Mouse (Mus musculus): ENCODE data around the gene Klhdc8b.

Klhdc8b gene

DNA sequence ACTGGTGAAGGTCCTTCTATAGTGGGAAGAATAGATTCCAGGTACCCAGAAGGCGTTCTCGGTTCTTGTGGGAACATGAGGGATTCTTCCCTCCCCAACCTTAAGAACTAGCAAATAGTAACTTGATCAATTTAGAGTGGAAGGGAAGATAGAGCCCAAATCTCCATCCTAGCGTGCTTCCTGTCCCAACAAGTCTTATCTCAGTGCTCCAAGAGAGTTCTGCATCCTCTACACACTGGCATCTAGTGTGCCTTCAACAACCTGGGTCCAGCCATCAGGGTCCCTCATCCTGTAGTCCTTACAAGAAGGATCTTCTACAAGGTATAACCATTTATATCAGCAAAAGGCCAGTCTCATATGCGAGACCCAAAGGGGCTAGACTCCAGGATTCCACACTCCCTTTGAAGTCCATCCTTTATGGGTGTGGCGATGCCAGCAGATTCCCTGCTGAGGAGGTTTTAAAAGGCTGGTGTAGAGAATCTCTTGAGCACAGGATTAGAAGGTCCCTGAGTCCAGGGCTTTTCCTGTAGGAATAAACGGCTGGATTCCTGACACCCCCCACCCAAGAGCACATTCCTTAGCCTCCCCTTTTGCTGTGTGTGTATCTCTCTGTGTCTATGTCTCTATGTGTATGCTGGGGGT, 9.7 kb downstream of the Klhdc8b start:
- no peak for DNase-seq (ENCODE audit: low spot score in 2 of 2)

- no peak for DNase-seq (ENCODE audit: low spot score in 2 of 2)
These were observed 10.2 kb downstream of the Klhdc8b start for GRCm38 (mm10) chr9:108451170-108451493.

DNA sequence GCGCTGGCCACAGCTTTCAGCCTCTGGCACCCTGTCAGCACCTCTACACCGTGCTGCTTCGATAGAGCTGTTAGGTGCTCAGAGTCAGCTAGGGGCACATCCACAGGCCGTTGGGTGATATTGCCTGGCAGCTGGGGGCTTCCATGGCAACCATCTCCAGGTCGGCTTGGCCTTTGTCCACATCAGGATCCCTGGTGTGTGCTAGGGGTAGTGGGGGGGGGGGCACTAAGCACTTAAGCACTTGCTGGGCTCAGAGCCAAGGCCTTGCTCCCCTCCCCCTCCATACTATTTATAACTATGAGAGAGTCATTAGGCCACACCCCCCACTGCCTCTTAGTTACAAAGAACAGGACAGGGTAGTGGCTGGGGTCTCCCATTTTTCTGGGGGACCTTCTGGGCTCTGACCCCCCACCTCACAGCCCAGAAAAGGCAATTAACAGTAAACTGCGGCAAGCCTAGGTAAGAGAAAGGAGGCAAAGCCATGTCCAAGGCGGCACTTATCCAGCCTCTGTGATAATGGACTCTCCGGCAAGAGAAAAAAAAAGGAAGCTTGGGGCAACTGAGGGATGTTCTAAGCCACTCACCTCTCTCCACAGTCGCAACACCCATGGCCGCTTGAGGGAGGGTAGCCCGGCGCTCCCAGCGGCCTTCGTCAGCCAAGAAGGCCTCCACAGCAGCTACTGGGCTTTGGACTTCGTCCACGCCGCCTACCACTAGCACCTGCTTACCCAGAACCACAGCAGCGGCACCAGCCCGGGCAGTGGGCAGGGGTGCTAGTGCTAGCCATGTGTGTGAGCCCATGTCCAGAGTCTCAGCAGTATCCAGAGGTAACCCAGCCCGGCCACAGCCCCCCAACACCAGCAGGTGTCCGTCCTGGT, 10.8 kb downstream of the Klhdc8b start:
- DNase-seq (ENCODE audit: low spot score in 2 of 2), result no peak

DNA sequence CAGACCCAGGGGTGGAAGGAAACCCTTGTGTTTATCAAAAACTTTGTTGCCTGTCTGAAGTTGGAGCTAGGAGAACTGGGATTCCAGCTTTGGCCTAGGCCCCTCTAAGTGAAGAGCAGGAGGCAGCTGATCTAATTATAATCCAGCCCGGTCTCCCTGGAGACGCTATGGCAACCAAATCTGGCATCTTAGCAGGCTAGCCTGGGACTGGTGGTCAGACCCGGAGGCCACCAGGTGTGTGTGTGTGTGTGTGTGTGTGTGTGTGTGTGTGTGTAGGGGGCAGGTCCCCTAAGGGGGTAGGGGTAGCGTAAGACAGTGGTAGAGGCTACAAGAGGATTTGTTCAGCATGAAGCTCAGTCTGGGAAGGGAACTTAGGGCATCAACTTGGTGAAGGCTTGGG, 11.5 kb downstream of the Klhdc8b start:
- DNase-seq (ENCODE audit: low spot score in 2 of 2), result peak in 1 of 2 experiments; percentile 58

GRCm38 (mm10) chr9:108445125-108445524, 16.3 kb downstream of the Klhdc8b start:
- DNase-seq (ENCODE audit: low spot score in 2 of 2), result no peak

- no peak for DNase-seq (ENCODE audit: low spot score in 2 of 2)
These were observed 20.0 kb downstream of the Klhdc8b start for GRCm38 (mm10) chr9:108441236-108441919.

DNA sequence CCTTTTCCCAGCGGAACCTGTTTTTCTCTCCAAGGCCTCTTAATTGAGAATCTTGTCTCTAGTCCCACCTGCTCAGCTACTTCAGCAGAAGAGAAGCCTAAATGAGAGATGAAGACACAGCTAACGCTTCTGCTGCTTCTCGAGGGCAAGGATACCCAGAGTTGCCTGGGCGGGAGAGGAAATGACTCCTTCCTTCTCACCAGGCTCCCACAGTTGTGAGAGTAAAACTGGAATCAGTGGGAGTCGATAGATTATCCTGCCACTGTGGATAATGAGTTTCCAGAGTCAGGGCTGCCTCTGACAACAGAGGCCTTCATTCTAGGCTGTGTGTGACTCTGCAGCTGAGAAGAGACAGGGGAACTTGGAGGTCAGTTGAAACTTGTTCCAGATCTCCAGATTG, 20.9 kb downstream of the Klhdc8b start:
- no peak for DNase-seq (ENCODE audit: low spot score in 2 of 2)

- no peak for DNase-seq (ENCODE audit: low spot score in 2 of 2)
These were observed 22.2 kb downstream of the Klhdc8b start for GRCm38 (mm10) chr9:108439176-108439575.

GRCm38 (mm10) chr9:108436182-108436581, 25.2 kb downstream of the Klhdc8b start, which contains the start of gene BC048562:
BC048562 (plus strand) TSS chr9:108436482.
- no peak for DNase-seq (ENCODE audit: low spot score in 2 of 2)

GRCm38 (mm10) chr9:108431431-108432067, 29.8 kb downstream of the Klhdc8b start:
- no peak for DNase-seq (ENCODE audit: low spot score in 2 of 2)

DNA sequence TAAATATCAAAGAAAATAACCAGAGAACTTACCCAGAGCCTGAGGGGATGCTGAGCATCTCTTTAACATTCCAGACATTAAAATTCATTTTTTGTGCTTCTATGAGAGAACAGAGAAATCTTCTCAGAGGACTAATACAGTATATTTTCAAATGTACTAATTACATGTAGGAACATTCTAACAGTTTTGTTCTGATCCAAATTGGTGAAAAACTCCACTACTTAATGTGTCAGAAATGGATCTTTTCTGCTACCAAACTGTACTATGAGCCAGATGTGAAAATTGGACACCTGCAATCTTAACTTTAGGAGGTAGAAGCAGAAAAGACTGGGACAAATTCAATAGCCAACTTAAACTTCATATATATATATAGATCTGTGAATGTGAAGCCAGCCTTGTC, 33.0 kb downstream of the Klhdc8b start, which contains the start of gene Ccdc36:
Ccdc36 (minus strand) TSS at position 101 of the 400 bp plus-strand sequence.
- no peak for DNase-seq (ENCODE audit: low spot score in 2 of 2)

DNA sequence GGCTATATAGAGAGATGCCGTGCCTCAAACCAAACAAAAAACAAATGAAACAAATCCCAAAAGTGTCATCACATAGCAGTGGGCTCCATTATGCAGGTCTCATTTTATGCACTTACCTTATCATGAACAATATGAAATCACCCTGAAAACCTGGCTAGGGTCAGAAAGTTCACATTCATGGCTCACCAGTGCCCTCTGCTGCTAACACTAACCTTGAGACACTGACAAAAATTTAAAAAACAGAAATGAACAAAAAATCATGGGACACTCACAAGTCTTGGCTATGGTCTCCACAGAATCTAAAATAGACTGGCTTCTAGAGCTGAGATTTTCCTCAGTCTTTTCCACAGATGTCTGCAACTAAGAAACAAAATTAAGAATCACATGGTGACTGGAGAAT, 49.2 kb downstream of the Klhdc8b start:
- no peak for DNase-seq (ENCODE audit: low spot score in 2 of 2)

DNA sequence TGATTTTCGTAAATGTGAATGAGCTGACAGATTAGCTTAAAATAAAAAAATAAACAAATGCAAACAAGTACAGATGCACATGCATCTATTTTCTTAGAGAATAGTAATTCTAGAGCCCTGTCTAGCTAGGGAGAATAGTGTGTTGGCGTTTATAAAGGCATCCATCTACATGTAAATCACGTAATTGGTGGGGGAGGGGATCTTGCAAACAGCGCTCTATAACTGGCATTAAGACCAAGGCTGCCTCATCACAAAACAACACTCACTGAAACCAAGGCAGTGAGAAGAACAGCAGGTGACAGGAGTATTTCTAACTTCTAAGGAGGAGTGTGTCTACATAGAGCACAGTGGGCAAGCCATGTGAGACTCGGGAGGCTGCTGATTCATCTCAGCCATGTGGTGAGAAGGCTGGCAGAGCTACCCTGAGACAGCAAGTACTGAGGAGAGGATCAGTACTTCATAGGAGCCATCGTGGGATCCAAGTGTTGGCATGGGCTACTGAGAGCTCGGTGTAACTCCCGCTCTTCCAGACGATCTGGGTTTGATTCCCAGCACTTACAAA, 49.9 kb downstream of the Klhdc8b start:
- peak in 1 of 2 experiments; percentile 43 for DNase-seq (ENCODE audit: low spot score in 2 of 2)

DNA sequence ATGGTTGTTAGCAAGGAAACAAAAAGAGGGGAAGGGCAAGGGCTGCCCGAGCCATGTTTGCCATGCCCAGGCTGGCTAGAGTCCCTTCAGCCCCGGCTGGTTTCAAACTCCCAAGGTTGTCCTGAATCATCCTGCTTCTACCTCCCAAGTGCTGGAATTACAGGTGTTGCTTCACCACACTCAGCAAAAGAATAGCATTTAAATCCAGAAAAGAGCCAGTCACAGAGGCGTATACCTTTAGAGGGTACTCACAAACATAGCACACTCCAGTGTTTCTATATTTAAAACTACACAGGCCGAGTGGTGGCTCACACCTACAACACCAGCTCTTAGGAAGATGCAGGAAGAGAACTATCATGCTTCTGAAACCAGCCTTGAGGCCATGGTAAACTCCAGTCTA, 51.8 kb downstream of the Klhdc8b start:
- DNase-seq (ENCODE audit: low spot score in 2 of 2), result no peak

DNA sequence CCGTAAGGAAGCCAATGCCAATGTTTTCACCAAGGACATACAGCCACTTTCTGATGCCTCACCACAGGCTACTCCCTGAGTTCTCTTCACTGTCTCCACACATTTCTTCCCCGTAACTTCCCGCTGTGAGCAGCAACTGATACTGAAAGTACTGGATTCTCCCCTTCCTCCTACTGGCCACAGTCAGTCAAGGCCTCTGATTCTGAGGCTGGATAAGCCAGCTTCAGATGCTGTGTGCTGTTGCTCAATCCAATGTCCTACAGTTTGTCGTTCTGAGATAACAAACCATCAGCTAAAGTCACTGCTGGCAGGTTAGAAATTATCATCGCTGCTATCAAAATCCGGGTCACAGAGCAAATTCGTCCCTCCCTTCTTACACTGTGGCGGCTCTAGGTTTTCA, 56.9 kb downstream of the Klhdc8b start:
- DNase-seq (ENCODE audit: low spot score in 2 of 2), result no peak

- DNase-seq (ENCODE audit: low spot score in 2 of 2), result peak in 1 of 2 experiments; percentile 32
These were observed 58.3 kb downstream of the Klhdc8b start for GRCm38 (mm10) chr9:108403081-108403480.

DNA sequence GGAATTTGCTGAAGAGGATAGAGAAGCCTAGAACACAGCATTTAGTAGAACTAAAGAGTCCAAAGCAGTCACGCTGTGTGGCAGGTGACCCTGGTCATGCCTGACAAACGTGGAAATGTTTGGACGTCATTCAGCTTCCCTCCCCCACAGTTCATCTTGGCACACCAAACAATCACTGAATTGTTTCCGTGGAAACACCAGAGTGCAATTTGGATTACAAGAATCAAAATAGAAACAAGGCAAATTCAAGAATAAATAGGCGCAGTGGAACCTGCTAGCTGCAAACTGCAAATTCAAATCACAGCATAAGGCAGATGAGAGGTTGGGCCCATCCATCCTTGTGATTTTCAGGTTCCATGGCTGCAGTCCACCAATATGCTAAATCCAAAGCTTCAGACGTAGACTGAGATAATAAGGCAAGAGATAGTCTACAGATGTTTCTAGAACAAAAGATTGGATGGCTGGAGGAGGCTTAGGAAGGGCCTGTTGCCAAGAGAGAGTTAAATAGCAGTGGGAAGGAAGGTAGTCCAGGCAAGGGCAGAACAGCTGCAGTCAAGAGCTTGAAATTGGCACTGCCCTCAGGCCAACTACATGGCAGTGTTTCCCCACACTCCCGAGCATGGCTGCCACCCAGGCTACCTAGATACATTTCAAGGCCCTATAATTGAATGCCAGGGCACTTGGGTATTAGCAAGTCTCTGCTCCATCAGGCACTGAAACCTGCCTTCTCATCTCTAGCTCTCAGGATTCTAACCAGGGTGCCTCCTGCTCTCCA, 60.0 kb downstream of the Klhdc8b start:
- DNase-seq (ENCODE audit: low spot score in 2 of 2), result peak; percentile 46 to 59

- DNase-seq (ENCODE audit: low spot score in 2 of 2), result no peak
These were observed 63.1 kb downstream of the Klhdc8b start for GRCm38 (mm10) chr9:108398324-108398723.

All from frontal cortex, postnatal 10 days (tissue).